In genomic region chr2:170494784-170495710, GRCm38 (mm10) we compare ENCODE assay signal across 16 mouse cellular contexts. TPM values are rescaled to one million over a fixed set of nuclear protein-coding genes. Genes with fewer than 3 reads are reported as not detected.
DNase-seq lines count a peak whose midpoint lies in the region; ATAC-seq and TF ChIP-seq lines count a peak whose summit lies in the region.
"Had no signal": no experiment of that assay in that cellular context is flagged by ENCODE, and none has a peak within 500 bp of the region (broad histone marks: within the 10 kb centered on the region; RNA-seq: fewer than 3 reads in every experiment).

No protein-coding gene starts in this region.

- 8% methylated on average over 31 of the region's 31 CpGs for WGBS in hindbrain, embryonic 11.5 days
- WGBS in hindbrain, postnatal 0 days, result 11% methylated on average over 31 of the region's 31 CpGs
- 6% methylated on average over 31 of the region's 31 CpGs for WGBS in limb, embryonic 12.5 days

- no peak overlapping the region for H3K27ac ChIP-seq in hindbrain, embryonic 11.5 days (ENCODE audit: low read depth, low read length)
- H3K27ac ChIP-seq in hindbrain, postnatal 0 days, result no peak overlapping the region
- no peak overlapping the region for H3K27ac ChIP-seq in limb, embryonic 12.5 days

- ATAC-seq in hindbrain, embryonic 11.5 days (ENCODE audit: low FRiP score), result no peak
- no peak for ATAC-seq in hindbrain, postnatal 0 days
- no peak for ATAC-seq in limb, embryonic 12.5 days (ENCODE audit: insufficient number of reproducible peaks, insufficient read depth, low FRiP score, low TSS enrichment, low read depth)

- no peak overlapping the region for H3K9ac ChIP-seq in hindbrain, embryonic 11.5 days (ENCODE audit: low read depth, low read length)
- no peak overlapping the region for H3K9ac ChIP-seq in hindbrain, postnatal 0 days (replicated peaks; ENCODE audit: low read length)
- no peak overlapping the region for H3K9ac ChIP-seq in limb, embryonic 12.5 days (replicated peaks)

- DNase-seq in hindbrain, embryonic 11.5 days (ENCODE audit: low spot score), result peak; percentile 63
- no peak for DNase-seq in hindbrain, postnatal 0 days (ENCODE audit: low spot score)
- DNase-seq in embryo, embryonic 10.5 days (ENCODE audit: low spot score), result peak; percentile 52
- DNase-seq in layer of hippocampus, adult 8-10 months (ENCODE audit: low spot score in 2 of 2), result no peak
- no peak for DNase-seq in adrenal gland, postnatal 14 days
- no peak for DNase-seq in lung, postnatal 14 days
- DNase-seq: kidney, postnatal 14 days; layer of hippocampus, postnatal 36 days had no signal

- peaks cover 49% of the 10 kb centered on the region for H3K27me3 ChIP-seq in hindbrain, embryonic 11.5 days (ENCODE audit: control insufficient read depth, insufficient read depth, low read length)
- peaks cover 35% of the 10 kb centered on the region; the same call in 1 of the 2 replicates for H3K27me3 ChIP-seq in hindbrain, postnatal 0 days (ENCODE audit: insufficient read depth, low read length)
- peaks cover 85% of the 10 kb centered on the region for H3K27me3 ChIP-seq in E14TG2a.4 (ENCODE audit: insufficient read depth, low read length)
- peaks cover 89% of the 10 kb centered on the region for H3K27me3 ChIP-seq in limb, embryonic 12.5 days

- no peaks in the 10 kb centered on the region for H3K36me3 ChIP-seq in hindbrain, embryonic 11.5 days (ENCODE audit: control insufficient read depth, insufficient read depth, low read length)
- H3K36me3 ChIP-seq in hindbrain, postnatal 0 days (ENCODE audit: insufficient read depth, low read length), result no peaks in the 10 kb centered on the region
- H3K36me3 ChIP-seq in E14TG2a.4 (ENCODE audit: insufficient read depth, low read length), result no peaks in the 10 kb centered on the region
- H3K36me3 ChIP-seq in limb, embryonic 12.5 days, result no peaks in the 10 kb centered on the region

- peaks cover 10% of the 10 kb centered on the region for H3K4me1 ChIP-seq in hindbrain, embryonic 11.5 days (replicated peaks; ENCODE audit: control insufficient read depth, insufficient read depth, low read length)
- peaks cover 8% of the 10 kb centered on the region; the same call in 1 of the 2 replicates for H3K4me1 ChIP-seq in hindbrain, postnatal 0 days (ENCODE audit: insufficient read depth, low read length)
- H3K4me1 ChIP-seq in E14TG2a.4 (replicated peaks; ENCODE audit: low read depth, low read length), result peaks cover 43% of the 10 kb centered on the region
- peaks cover 23% of the 10 kb centered on the region for H3K4me1 ChIP-seq in limb, embryonic 12.5 days (replicated peaks)

- H3K4me2 ChIP-seq in hindbrain, embryonic 11.5 days (replicated peaks; ENCODE audit: low read depth, low read length), result no peak overlapping the region
- no peak overlapping the region for H3K4me2 ChIP-seq in hindbrain, postnatal 0 days (ENCODE audit: low read depth, low read length)
- H3K4me2 ChIP-seq in limb, embryonic 12.5 days, result peak overlapping the region; percentile 25
- H3K4me2 ChIP-seq: liver, embryonic 11.5 days had no signal

- no peak for TF ChIP-seq CTCF in hindbrain, postnatal 0 days (IDR thresholded peaks at IDR 0.05; ENCODE audit: low read depth)
- TF ChIP-seq CTCF in E14TG2a.4 (conservative IDR thresholded peaks at IDR 0.05; ENCODE audit: low read length), result no peak

- no peak overlapping the region for H3K4me3 ChIP-seq in hindbrain, embryonic 11.5 days (ENCODE audit: low read depth, low read length)
- no peak overlapping the region for H3K4me3 ChIP-seq in hindbrain, postnatal 0 days (ENCODE audit: low read length)
- H3K4me3 ChIP-seq in E14TG2a.4 (replicated peaks; ENCODE audit: low read length), result peak overlapping the region; percentile 17; the same call in 1 of the 2 replicates
- H3K4me3 ChIP-seq in limb, embryonic 12.5 days (replicated peaks), result no peak overlapping the region
- H3K4me3 ChIP-seq: erythroblast, embryonic 14.5 days had no signal

- no peaks in the 10 kb centered on the region for H3K9me3 ChIP-seq in hindbrain, embryonic 11.5 days (ENCODE audit: control insufficient read depth, low read length)
- no peaks in the 10 kb centered on the region for H3K9me3 ChIP-seq in hindbrain, postnatal 0 days (ENCODE audit: low read length)
- no peaks in the 10 kb centered on the region for H3K9me3 ChIP-seq in E14TG2a.4 (ENCODE audit: low read length)
- no peaks in the 10 kb centered on the region for H3K9me3 ChIP-seq in limb, embryonic 12.5 days

RNA-seq across cellular contexts. Expression of gene Pfdn4, which starts 1.2 kb away (rescaled TPM):
- polyA plus RNA-seq in hindbrain, embryonic 11.5 days (2014; fragmentation: Nextera tagmentation; extraction: Ambion mirVana), result 141 and 142 TPM in 2 replicates
- 67.7 and 94.6 TPM in 2 replicates for total RNA-seq in hindbrain, postnatal 0 days (2014; rRNA removed)
- polyA plus RNA-seq in hindbrain, postnatal 0 days (2015; fragmentation: Nextera tagmentation; extraction: Ambion mirVana), result 147 and 154 TPM in 2 replicates
- polyA plus RNA-seq in limb, embryonic 12.5 days (2016; fragmentation: Nextera tagmentation; extraction: Ambion mirVana), result 109 and 118 TPM in 2 replicates
- total RNA-seq in layer of hippocampus, adult 8-10 months (2022), result 10 to 100 TPM; 23.8 to 34.6 (median 28.4) TPM
- total RNA-seq in adrenal gland, postnatal 14 days (2021), result 19.4 and 24.1 TPM in 2 replicates

RNA-seq across cellular contexts. Expression of gene Cyp24a1, which starts 1.9 kb away (rescaled TPM):
- 0.10 and 0.14 TPM in 2 replicates for polyA plus RNA-seq in hindbrain, embryonic 11.5 days (2014; fragmentation: Nextera tagmentation; extraction: Ambion mirVana)
- not detected in 2 replicates for total RNA-seq in hindbrain, postnatal 0 days (2014; rRNA removed)
- polyA plus RNA-seq in hindbrain, postnatal 0 days (2015; fragmentation: Nextera tagmentation; extraction: Ambion mirVana), result 0.08 and 0.09 TPM in 2 replicates
- polyA plus RNA-seq in limb, embryonic 12.5 days (2016; fragmentation: Nextera tagmentation; extraction: Ambion mirVana), result not detected in 2 replicates
- total RNA-seq in layer of hippocampus, adult 8-10 months (2022), result under 1 TPM in 1 of 4 experiments, not detected in 3; 0.11 TPM
- total RNA-seq in adrenal gland, postnatal 14 days (2021), result not detected in 2 replicates
- total RNA-seq: gastrocnemius, adult 8-10 months; heart, postnatal 25 days; layer of hippocampus, postnatal 36 days had no signal
- polyA plus RNA-seq: erythroblast, embryonic 14.5 days; liver, embryonic 11.5 days; small intestine, adult 2 months; stomach, embryonic 16.5 days had no signal

Comparison
In these comparisons a context has a peak if more than half of its experiments do, and no peak if none do; other contexts are left out.
1. DNase-seq: peak in hindbrain, embryonic 11.5 days (single experiment) and embryo, embryonic 10.5 days (single experiment); none in hindbrain, postnatal 0 days (single experiment), layer of hippocampus, adult 8-10 months (0 of 2), adrenal gland, postnatal 14 days (single experiment) and lung, postnatal 14 days (single experiment).